Mouse (Mus musculus): Measurements from ENCODE around the gene Syce1. TPM values are rescaled to one million over a fixed set of nuclear protein-coding genes. Genes with fewer than 3 reads are reported as not detected.
"Not testable (repeated sequence)": the region's sequence is repeated elsewhere in the genome, so short reads cannot be mapped to it uniquely, and the experiment has no call there.

Syce1 gene
- total RNA-seq, 2 experiments from 2014 or later: not detected

GRCm38 (mm10) chr7:140788053-140788435 lies 392 bp upstream of the Syce1 start:
- intact Hi-C loops (cut with DNase I; ENCODE audit: low total_unique reads): no loop called here
- no peak for DNase-seq

GRCm38 (mm10) chr7:140780548-140780947 lies 7.1 kb downstream of the Syce1 start:
- no peak for DNase-seq
- intact Hi-C loops (cut with DNase I; ENCODE audit: low total_unique reads): no loop called here

- DNase-seq: no peak
- intact Hi-C loops (cut with DNase I; ENCODE audit: low total_unique reads): no loop called here
Observed at GRCm38 (mm10) chr7:140765888-140766739, 21.5 kb downstream of the Syce1 start.

GRCm38 (mm10) chr7:140765391-140765790 lies 22.3 kb downstream of the Syce1 start:
- intact Hi-C loops (cut with DNase I; ENCODE audit: low total_unique reads); DNase-seq: not testable (repeated sequence)

GRCm38 (mm10) chr7:140763447-140764020 lies 24.1 kb downstream of the Syce1 start, which contains the start of gene Cyp2e1:
TSS of gene Cyp2e1 (plus strand) at chr7:140763739.
- no peak for DNase-seq

GRCm38 (mm10) chr7:140760647-140761046 lies 27.0 kb downstream of the Syce1 start:
- intact Hi-C loops (cut with DNase I; ENCODE audit: low total_unique reads): no loop called here

More at GRCm38 (mm10) chr7:140763447-140764020, 24.1 kb downstream of the Syce1 start, which contains the start of gene Cyp2e1:
- intact Hi-C loops (cut with DNase I; ENCODE audit: low total_unique reads): no loop called here

GRCm38 (mm10) chr7:140756151-140756854 lies 31.3 kb downstream of the Syce1 start:
- no peak for DNase-seq
- intact Hi-C loops (cut with DNase I; ENCODE audit: low total_unique reads): no loop called here

More at GRCm38 (mm10) chr7:140760647-140761046, 27.0 kb downstream of the Syce1 start:
- no peak for DNase-seq

GRCm38 (mm10) chr7:140754556-140754955 lies 33.1 kb downstream of the Syce1 start:
- intact Hi-C loops (cut with DNase I; ENCODE audit: low total_unique reads): no loop called here
- no peak for DNase-seq

- intact Hi-C loops (cut with DNase I; ENCODE audit: low total_unique reads): no loop called here
- DNase-seq: no peak
Observed at GRCm38 (mm10) chr7:140748827-140749160, 38.9 kb downstream of the Syce1 start.

GRCm38 (mm10) chr7:140748116-140748826 lies 39.4 kb downstream of the Syce1 start:
- intact Hi-C loops (cut with DNase I; ENCODE audit: low total_unique reads): no loop called here
- DNase-seq: no peak

GRCm38 (mm10) chr7:140747402-140747801 lies 40.2 kb downstream of the Syce1 start:
- no peak for DNase-seq
- intact Hi-C loops (cut with DNase I; ENCODE audit: low total_unique reads): no loop called here

GRCm38 (mm10) chr7:140733162-140733561 lies 54.5 kb downstream of the Syce1 start:
- intact Hi-C loops (cut with DNase I; ENCODE audit: low total_unique reads): no loop called here

More at GRCm38 (mm10) chr7:140733162-140733561, 54.5 kb downstream of the Syce1 start:
- DNase-seq: no peak

Other genes starting within 250 kb of the Syce1 start
- not detected for gene Olfr538, start 220.0 kb downstream of the Syce1 start, total RNA-seq (2021)
- not detected for gene Olfr46, start 186.6 kb downstream of the Syce1 start, total RNA-seq (2021)
- not detected for gene Olfr61, start 158.9 kb downstream of the Syce1 start, total RNA-seq (2021)
- gene Olfr53, start 141.4 kb downstream of the Syce1 start, total RNA-seq (2021): not detected
- gene Olfr539, start 127.9 kb downstream of the Syce1 start, total RNA-seq (2021): not detected
- gene Olfr45, start 105.9 kb downstream of the Syce1 start, total RNA-seq (2021): not detected
- not detected for gene Olfr541, start 90.6 kb downstream of the Syce1 start, total RNA-seq (2021)
- gene Cyp2e1, start 24.1 kb downstream of the Syce1 start, total RNA-seq (2021): under 1 TPM; 0.21 to 0.33 TPM
- not detected for gene Zfp941, start 34.3 kb upstream of the Syce1 start, total RNA-seq (2021)
- gene Urah, start 47.2 kb upstream of the Syce1 start, total RNA-seq (2021): not detected
- gene Scgb1c1, start 57.7 kb upstream of the Syce1 start, total RNA-seq (2021): not detected
- not detected for gene Odf3, start 60.0 kb upstream of the Syce1 start, total RNA-seq (2021)
- not detected for gene Gm45785, start 68.5 kb upstream of the Syce1 start, total RNA-seq (2021)
- gene Ric8a, start 69.1 kb upstream of the Syce1 start, total RNA-seq (2021): 10 to 100 TPM; 13.9 to 16.2 TPM
- 10 to 100 TPM in 1 of 2 experiments, 1 to 10 TPM in 1; 8.3 to 11.1 TPM for gene Bet1l, start 69.7 kb upstream of the Syce1 start, total RNA-seq (2021)
- gene Psmd13, start 94.1 kb upstream of the Syce1 start, total RNA-seq (2021): 10 to 100 TPM; 93.5 to 94.2 TPM
- 10 to 100 TPM; 19.5 to 24.7 TPM for gene Sirt3, start 94.5 kb upstream of the Syce1 start, total RNA-seq (2021)
- gene Cox8b, start 112.6 kb upstream of the Syce1 start, total RNA-seq (2021): 1,000 to 10,000 TPM; 1,269 to 1,458 TPM
- gene Nlrp6, start 133.1 kb upstream of the Syce1 start, total RNA-seq (2021): not detected
- 1 to 10 TPM; 6.7 to 6.9 TPM for gene Pgghg, start 153.5 kb upstream of the Syce1 start, total RNA-seq (2021)
- not detected for gene Ifitm5, start 162.4 kb upstream of the Syce1 start, total RNA-seq (2021)
- gene Gm45717, start 168.1 kb upstream of the Syce1 start, total RNA-seq (2021): not detected
- 100 to 1,000 TPM in 1 of 2 experiments, 10 to 100 TPM in 1; 83.9 to 105 TPM for gene Ifitm2, start 168.1 kb upstream of the Syce1 start, total RNA-seq (2021)
- gene Ifitm1, start 179.4 kb upstream of the Syce1 start, total RNA-seq (2021): 1 to 10 TPM; 1.3 to 1.4 TPM
- 10 to 100 TPM; 44.9 to 54.0 TPM for gene Ifitm3, start 222.9 kb upstream of the Syce1 start, total RNA-seq (2021)
- gene Ifitm6, start 230.1 kb upstream of the Syce1 start, total RNA-seq (2021): not detected
- gene Gm17387, start 241.3 kb upstream of the Syce1 start, total RNA-seq (2021): not detected